Mouse (Mus musculus) thymus, postnatal 0 days (tissue): Measurements from ENCODE around the gene Spata17. TPM values are rescaled to one million over a fixed set of nuclear protein-coding genes. Genes with fewer than 3 reads are reported as not detected.

Source experiments
- DNase-seq: peaks from one replicate; pipeline ENCODE4 v3.0.0-alpha.2; 2015; ENCODE audit warnings: low spot score
- polyA plus RNA-seq: library from polyadenylated mRNA; unstranded; fragments of >200 nt; fragmentation: Nextera tagmentation; extraction: Ambion mirVana; gene quantifications from 2 replicates; pipeline ENCODE4 v1.2.1, GENCODE M21; 2015

Spata17 gene
- polyA plus RNA-seq, 1 experiment from 2014 or later = 0.31 TPM

DNA sequence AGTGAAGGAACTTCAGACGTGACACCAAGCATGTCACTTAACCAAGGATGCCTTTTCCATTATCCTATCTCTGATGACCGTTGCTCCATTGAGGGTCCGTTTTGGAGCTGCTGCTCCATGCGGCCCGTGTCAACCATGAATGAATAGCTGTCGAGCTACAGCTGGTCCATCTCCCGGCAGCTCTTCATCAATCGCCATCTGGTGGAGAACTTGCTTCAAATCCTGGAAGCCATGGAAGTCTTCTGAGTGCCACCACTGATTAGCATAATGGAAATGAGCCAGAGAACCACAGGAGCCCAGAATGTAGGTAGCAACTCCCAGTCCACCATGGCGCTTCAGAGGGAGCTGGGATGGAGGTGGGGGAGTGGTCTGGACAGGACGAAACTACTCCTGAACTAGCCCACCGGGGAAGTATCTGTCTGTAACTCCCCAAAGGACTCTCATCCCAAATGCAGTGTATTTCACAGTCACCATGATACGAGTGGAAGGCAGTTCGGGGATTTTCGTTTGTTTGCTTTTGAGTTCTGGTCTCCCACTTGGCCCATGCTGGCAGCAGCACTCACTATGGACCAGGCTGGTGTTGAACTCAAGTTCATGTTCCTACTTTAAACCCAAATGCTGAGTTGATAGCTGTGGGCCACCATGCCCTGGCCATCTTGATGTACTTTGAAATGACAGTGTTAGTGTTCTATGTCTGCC is 208.9 kb downstream of the Spata17 start:
- no peak for DNase-seq

DNA sequence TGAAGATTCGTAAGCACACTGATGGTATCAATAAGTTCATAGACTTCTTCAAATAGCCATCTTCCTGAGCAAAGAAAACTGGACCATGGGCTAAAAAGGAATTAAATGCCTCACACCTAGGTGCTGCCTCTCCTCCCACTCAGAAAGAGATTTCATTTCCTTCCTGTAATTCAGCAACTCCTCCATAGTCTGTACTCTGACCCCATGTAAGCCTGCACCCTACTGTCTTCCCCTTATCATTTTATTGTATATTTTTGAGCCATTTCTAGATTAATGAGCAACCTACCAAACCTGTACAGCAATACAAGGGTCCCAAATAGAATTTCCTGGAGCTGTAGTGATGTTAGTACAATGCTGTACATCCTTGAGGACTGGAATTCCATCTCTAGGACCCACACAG is 211.0 kb downstream of the Spata17 start:
- DNase-seq = no peak

DNA sequence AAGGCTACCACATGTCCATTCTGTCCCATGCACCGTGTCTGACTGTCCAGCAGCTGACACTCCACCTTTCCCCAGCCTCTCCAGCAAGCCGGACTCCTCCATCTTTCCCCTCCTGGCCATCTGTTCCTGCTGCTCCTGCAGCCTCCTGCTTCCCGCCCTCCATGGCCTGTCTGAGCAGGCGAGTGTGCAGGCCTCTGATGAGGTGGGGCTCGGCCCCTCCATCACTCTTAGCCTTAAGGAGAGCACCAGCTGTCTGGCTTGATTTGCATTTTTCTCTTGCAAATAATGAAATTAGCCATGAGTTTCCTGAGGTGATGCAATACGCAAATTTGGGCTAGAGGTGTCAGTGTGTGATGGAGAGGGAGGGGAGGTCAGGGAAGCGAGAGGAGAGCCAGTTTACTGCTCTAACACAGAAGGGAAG is 211.8 kb downstream of the Spata17 start:
- no peak for DNase-seq

DNA sequence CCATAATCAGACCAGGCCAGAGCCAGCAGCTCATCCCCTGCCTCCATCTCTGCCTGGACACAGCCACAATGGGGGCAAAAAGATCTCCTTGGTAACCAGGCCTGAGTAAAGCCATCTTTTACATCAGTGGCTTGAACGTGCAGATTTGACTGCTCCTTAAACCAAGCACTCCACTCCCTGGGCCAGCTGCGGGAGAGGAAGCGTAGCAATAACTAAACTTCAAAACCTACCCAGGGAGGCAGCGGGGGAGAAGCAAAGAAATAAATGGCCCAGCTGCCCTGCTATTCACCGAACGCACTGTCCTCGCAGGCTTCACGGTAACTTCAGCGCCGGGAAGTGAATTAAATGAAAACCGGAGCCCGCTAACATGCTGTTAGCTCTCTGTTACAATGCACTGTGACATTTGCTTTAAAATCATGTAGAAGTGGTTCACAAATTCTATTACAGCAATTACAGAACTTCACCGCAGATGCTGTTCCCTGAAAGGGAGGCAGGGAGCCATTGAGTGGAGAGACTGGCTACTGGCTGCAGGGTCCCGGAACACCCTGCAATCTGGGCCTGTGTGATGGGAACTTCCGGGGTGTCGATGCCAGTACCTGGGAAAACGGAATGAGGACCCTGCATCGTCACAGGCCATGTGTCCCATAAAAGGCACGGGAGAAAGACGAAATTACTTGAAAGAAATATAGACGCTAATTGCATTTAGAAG is 217.5 kb downstream of the Spata17 start:
- DNase-seq = no peak

Other genes with a start within 250 kb of the Spata17 start
- gene D1Pas1, start 248.0 kb downstream of the Spata17 start, polyA plus RNA-seq = not detected in 2 replicates
- gene Gpatch2, start within 50 bp of the Spata17 start, polyA plus RNA-seq = 13.9 and 17.2 TPM in 2 replicates